Mouse (Mus musculus): ENCODE results near the gene Ddx39b. TPM values are rescaled to one million over a fixed set of nuclear protein-coding genes. Genes with fewer than 3 reads are reported as not detected.
"Not testable (repeated sequence)": the region's sequence is repeated elsewhere in the genome, so short reads cannot be mapped to it uniquely, and the experiment has no call there.

Ddx39b gene
- polyA plus RNA-seq, 1 experiment from 2014 or later, result 572 TPM

DNA sequence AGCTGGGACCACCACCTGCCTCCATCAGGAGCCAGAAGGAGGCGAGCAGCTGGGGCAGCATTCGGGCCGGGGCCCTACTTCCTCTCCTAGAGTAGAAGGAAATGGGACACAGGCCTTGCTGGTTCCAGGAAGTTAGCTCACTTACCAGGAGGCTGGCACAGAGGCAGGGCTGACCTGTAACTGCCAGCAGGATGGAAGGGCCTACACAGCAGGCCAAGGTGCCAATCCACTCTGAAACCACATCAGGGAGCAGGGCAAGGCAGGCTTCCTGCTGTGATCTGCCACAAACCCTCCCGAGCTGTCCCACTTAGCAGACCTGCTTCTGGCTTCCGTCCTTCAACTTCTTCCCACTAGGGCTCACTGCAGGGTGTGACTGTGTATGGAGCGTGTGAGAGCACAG is 19.2 kb upstream of the Ddx39b start:
- WGBS, result 80% methylated on average over 6 of the region's 6 CpGs
- no peak overlapping the region for H3K4me2 ChIP-seq (replicated peaks)
- H3K27ac ChIP-seq, result no peak overlapping the region
- ATAC-seq (ENCODE audit: insufficient number of reproducible peaks, insufficient read depth, low FRiP score, low TSS enrichment), result no peak
- no peak overlapping the region for H3K9ac ChIP-seq
- H3K27me3 ChIP-seq, result no peaks in the 10 kb centered on the region
- peaks cover 39% of the 10 kb centered on the region for H3K36me3 ChIP-seq
- H3K9me3 ChIP-seq, result no peaks in the 10 kb centered on the region
- H3K4me1 ChIP-seq, result no peaks in the 10 kb centered on the region
- H3K4me3 ChIP-seq, result no peak overlapping the region

DNA sequence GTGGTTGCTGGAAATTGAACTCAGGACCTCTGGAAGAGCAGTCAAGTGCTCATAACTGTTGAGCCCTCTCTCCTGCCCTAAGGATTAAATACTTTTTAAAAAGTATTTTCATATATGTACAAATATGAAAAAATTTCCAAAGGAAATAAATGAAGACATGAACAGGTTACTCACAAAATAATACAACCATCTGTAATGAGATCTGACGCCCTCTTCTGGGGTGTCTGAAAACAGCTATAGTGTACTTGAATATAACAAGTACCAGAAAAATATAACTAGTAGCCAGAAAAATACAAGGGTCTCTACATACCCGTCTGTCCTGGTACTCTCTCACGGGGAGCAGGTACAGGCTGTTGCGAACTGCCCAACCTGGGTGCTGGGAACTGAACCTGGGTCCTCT is 16.9 kb upstream of the Ddx39b start:
- peaks cover 57% of the 10 kb centered on the region for H3K36me3 ChIP-seq
- ATAC-seq (ENCODE audit: insufficient number of reproducible peaks, insufficient read depth, low FRiP score, low TSS enrichment), result no peak
- no peak overlapping the region for H3K4me3 ChIP-seq
- H3K4me2 ChIP-seq (replicated peaks), result no peak overlapping the region
- H3K9me3 ChIP-seq, result no peaks in the 10 kb centered on the region
- no peak overlapping the region for H3K27ac ChIP-seq
- no peak overlapping the region for H3K9ac ChIP-seq
- over 99% methylated on average over 4 of the region's 4 CpGs for WGBS
- H3K27me3 ChIP-seq, result no peaks in the 10 kb centered on the region
- H3K4me1 ChIP-seq, result no peaks in the 10 kb centered on the region

DNA sequence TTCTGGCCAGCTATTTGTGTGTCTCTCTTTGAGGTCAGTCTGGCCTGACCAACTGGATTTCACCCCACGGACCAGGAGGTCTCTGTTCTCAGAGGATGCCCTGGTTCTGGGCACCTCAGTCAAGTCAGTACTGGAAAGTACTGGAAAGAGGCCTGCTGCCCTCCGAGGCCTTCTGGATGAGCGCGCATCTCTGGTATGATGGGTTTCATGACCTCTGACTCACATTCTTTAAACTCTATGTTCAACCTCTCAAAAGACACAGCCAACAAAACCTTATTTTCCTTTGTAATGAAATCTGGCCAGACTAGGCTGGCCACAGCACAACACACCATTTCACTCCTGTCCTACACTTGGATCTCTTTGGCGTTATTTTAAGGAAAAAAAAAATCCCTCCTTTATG is 16.1 kb upstream of the Ddx39b start:
- no peaks in the 10 kb centered on the region for H3K9me3 ChIP-seq
- no peaks in the 10 kb centered on the region for H3K4me1 ChIP-seq
- H3K27ac ChIP-seq, result no peak overlapping the region
- H3K36me3 ChIP-seq, result peaks cover 57% of the 10 kb centered on the region
- H3K4me3 ChIP-seq, result no peak overlapping the region
- ATAC-seq (ENCODE audit: insufficient number of reproducible peaks, insufficient read depth, low FRiP score, low TSS enrichment), result no peak
- 93% methylated on average over 5 of the region's 5 CpGs for WGBS
- H3K27me3 ChIP-seq, result no peaks in the 10 kb centered on the region
- no peak overlapping the region for H3K4me2 ChIP-seq (replicated peaks)
- H3K9ac ChIP-seq, result no peak overlapping the region

DNA sequence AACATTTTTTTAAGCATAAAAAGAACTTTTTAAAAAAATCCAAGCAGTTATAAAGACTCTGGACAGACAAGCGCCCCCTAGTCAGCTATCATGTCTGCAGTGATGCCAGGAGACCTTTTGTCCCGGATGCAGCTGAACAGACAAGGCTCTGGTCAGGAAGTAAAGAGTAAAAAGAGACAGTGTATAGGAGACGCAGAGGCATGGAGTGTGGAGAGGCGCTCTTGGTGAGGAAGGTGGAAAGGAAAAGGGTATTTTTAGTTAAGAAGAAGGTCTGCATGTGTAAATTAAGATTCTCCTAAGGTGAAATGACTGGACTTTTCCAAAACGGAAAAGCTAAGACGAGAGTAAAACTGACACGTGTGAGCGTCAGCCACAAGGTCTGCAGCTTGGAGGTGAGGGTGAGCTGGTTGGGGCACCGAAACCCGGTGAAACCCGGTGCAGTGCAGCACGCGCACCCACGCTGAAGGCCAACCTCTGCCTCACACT is 14.9 kb upstream of the Ddx39b start:
- WGBS, result 86% methylated on average over 14 of the region's 14 CpGs
- Histone ChIP-seq H3K27me3 (no peaks in the 10 kb centered on the region), H3K4me2 (replicated peaks) (no peak overlapping the region), H3K9ac (no peak overlapping the region), H3K27ac (no peak overlapping the region), H3K36me3 (peaks cover 57% of the 10 kb centered on the region), H3K4me1 (no peaks in the 10 kb centered on the region), H3K4me3 (no peak overlapping the region), H3K9me3 (no peaks in the 10 kb centered on the region)
- ATAC-seq (ENCODE audit: insufficient number of reproducible peaks, insufficient read depth, low FRiP score, low TSS enrichment), result no peak

DNA sequence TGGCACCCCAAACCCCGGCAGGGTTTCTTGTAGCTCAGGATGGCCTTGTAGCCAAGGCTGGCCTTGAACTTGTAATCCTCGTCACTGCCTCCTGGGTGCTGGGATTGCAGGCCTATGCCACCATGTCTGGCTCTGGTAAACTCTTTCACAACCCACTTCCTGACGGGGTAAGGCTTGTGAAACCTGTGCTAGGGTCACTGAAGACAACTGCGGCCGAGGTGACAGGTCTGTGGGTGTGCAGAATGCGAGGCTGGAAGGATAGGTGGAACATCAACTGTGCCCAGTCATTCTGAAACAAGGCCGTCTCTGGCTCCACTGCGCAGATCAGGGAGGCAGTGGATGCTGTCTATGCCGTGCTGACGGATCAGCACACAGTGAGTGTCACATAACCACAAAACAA is 10.5 kb upstream of the Ddx39b start:
- 92% methylated on average over 10 of the region's 10 CpGs for WGBS
- ATAC-seq (ENCODE audit: insufficient number of reproducible peaks, insufficient read depth, low FRiP score, low TSS enrichment), result no peak
- no peaks in the 10 kb centered on the region for H3K27me3 ChIP-seq
- H3K27ac ChIP-seq, result no peak overlapping the region
- no peak overlapping the region for H3K4me2 ChIP-seq (replicated peaks)
- H3K4me1 ChIP-seq, result peaks cover 26% of the 10 kb centered on the region; the same call in 1 of the 2 replicates
- H3K4me3 ChIP-seq, result no peak overlapping the region
- H3K9ac ChIP-seq, result no peak overlapping the region
- peaks cover 41% of the 10 kb centered on the region for H3K36me3 ChIP-seq
- H3K9me3 ChIP-seq, result no peaks in the 10 kb centered on the region

DNA sequence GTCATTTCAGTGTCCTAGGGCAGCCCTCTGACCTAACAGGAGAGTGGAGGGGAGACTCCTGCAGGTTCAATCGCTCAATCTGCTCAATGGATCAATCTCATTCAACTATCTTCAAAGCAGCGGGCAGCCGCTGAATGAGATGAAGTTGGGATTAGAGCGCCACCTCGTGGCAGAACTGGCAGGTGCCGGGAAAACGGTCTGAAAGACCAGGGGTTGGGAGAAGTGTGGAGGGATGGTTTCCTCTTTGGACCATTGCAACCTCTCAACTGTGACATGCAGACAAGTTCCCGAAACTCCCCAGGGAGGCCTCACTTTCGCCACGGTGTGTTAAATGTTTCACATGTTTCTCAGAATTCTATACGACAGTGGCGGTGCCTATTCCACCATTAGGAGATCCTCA is 9.5 kb upstream of the Ddx39b start:
- Histone ChIP-seq H3K4me3 (no peak overlapping the region), H3K36me3 (peaks cover 40% of the 10 kb centered on the region), H3K9ac (no peak overlapping the region), H3K4me2 (replicated peaks) (peak overlapping the region; percentile 12; the same call in 1 of the 2 replicates), H3K27ac (0 out of 2 replicates have a peak overlapping the region, but pooled peaks have one; percentile 36), H3K4me1 (peaks cover 32% of the 10 kb centered on the region; the same call in 1 of the 2 replicates), H3K27me3 (no peaks in the 10 kb centered on the region), H3K9me3 (no peaks in the 10 kb centered on the region)
- 12% methylated on average over 12 of the region's 12 CpGs for WGBS
- no peak for ATAC-seq (ENCODE audit: insufficient number of reproducible peaks, insufficient read depth, low FRiP score, low TSS enrichment)

DNA sequence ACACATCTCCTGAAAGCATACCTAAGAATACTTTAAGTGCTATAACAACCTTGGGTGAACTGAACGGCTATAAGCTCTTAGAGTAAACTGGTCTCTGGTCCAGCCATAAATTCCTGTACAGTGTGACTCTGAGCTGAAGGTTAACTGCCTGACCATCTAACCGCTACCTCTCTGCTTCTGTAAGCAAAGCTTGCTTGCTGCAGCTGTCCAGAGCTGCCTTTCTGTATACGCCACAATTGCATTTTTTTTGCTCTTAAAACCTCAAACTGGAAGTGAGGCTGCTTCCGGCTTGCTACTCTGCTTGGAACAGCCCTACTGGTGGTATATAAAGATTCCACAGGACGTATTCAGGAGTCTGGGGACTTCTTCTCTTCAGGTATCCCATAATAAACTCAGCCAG is 8.9 kb upstream of the Ddx39b start:
- Histone ChIP-seq H3K27ac (peak overlapping the region; percentile 51), H3K4me3 (no peak overlapping the region), H3K4me2 (replicated peaks) (no peak overlapping the region; the same call in 1 of the 2 replicates), H3K27me3 (no peaks in the 10 kb centered on the region), H3K9ac (no peak overlapping the region), H3K4me1 (peaks cover 32% of the 10 kb centered on the region; the same call in 1 of the 2 replicates), H3K9me3 (no peaks in the 10 kb centered on the region), H3K36me3 (peaks cover 35% of the 10 kb centered on the region)
- no peak for ATAC-seq (ENCODE audit: insufficient number of reproducible peaks, insufficient read depth, low FRiP score, low TSS enrichment)
- WGBS, result 87% methylated on average over 5 of the region's 5 CpGs

DNA sequence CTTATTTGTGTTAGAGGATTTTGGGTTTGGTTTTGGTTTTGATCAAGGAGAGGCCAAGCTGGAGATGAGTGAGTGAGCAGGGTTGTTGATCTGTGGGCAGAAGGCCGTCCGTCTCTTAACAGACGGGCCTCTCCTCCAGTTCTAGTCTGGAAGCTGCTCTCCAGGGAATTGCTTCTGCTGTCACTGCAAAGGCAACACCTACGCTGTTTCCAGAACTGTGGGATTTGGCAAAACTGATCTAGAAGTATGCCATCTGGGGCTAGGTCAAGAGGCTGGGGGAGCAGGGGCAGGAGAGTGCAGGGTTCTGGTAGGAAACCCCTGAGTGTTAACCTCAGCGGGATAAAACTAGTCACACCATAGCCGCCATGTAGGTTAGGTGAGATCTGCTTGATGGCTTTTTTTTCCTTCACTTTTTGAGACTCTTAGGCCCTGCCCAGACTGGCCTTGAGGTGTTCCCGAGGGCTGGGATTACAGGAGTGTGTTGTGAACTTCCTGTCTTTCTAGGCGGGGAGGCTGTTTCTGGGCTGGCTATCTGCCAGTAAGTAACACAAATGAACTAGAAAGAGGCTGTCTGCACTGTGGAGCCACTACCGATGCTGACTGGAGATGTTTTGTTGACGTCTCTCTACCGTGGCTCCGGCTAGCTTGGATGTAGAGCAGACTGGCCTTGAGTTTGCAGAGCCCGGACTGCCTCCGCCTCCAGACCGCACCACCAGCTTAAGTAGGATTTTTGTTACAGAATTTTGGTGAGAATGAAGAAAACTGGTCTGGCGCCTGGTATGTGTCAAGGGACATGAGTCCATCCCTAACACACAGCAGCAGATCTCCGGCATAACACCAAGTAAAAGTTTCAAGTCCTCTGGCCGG is 8.2 kb upstream of the Ddx39b start, which contains the start of gene Atp6v1g2:
TSS of gene Atp6v1g2 (plus strand) at position 547 of the 867 bp plus-strand sequence.
- H3K9ac ChIP-seq, result no peak within 1 kb of the TSS; the same call in none of the 2 replicates
- no peaks in the 10 kb centered on the region for H3K27me3 ChIP-seq
- ATAC-seq (ENCODE audit: insufficient number of reproducible peaks, insufficient read depth, low FRiP score, low TSS enrichment), result no peak
- peaks cover 32% of the 10 kb centered on the region; the same call in 1 of the 2 replicates for H3K4me1 ChIP-seq
- H3K27ac ChIP-seq, result peak within 1 kb of the TSS; percentile 51
- no peaks in the 10 kb centered on the region for H3K9me3 ChIP-seq
- peak within 1 kb of the TSS; percentile 85 for H3K4me2 ChIP-seq (replicated peaks)
- H3K4me3 ChIP-seq, result peak within 1 kb of the TSS; percentile 59; the same call in 1 of the 2 replicates
- H3K36me3 ChIP-seq, result peaks cover 28% of the 10 kb centered on the region
- 77% methylated on average over 18 of the region's 18 CpGs for WGBS

DNA sequence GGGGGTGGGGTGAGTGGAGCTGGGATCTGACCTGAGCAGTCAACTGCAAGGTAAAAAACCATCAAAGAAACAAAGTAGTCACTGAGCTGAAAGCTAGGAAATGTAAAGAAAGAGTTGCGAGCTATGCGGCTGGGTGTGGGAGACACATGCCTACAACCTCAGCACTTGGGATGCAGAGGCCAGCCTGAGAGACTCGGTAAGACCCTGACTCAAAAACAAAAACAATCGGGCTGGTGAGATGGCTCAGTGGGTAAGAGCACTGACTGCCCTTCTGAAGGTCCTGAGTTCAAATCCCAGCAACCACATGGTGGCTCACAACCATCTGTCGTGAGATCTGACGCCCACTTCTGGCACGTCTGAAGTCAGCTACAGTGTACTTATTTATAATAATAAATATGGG is 7.5 kb upstream of the Ddx39b start:
- ATAC-seq (ENCODE audit: insufficient number of reproducible peaks, insufficient read depth, low FRiP score, low TSS enrichment); H3K4me3 ChIP-seq; H3K9me3 ChIP-seq; H3K9ac ChIP-seq; H3K27me3 ChIP-seq: not testable (repeated sequence)
- Histone ChIP-seq H3K27ac (peak overlapping the region; percentile 51), H3K4me2 (replicated peaks) (peak overlapping the region; percentile 85), H3K36me3 (peaks cover 20% of the 10 kb centered on the region), H3K4me1 (peaks cover 32% of the 10 kb centered on the region; the same call in 1 of the 2 replicates)
- 83% methylated on average over 7 of the region's 7 CpGs for WGBS

DNA sequence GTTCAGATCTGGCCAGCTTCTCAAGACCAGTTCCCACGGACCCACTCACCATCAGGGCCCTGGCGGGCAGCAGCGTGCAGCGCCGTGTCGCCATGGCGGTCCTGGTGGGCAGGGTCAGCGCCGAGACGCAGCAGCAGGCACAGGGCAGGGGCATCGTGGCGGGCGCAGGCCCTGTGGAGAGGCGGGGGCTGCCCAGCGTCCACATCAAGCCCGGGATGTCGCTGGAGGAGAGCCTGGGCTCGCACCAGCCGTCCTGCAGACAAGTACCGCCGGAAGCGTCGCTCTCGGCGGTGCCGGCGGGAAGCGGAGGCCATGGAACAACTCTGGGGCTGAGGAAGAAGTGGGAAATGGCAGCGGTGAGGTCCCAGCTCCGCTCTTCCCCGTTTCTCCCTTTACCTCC is 6.6 kb upstream of the Ddx39b start:
- 12% methylated on average over 31 of the region's 31 CpGs for WGBS
- peak overlapping the region; percentile 91 for H3K9ac ChIP-seq
- ATAC-seq (ENCODE audit: insufficient number of reproducible peaks, insufficient read depth, low FRiP score, low TSS enrichment), result no peak
- H3K27me3 ChIP-seq, result no peaks in the 10 kb centered on the region
- peak overlapping the region; percentile 85 for H3K4me2 ChIP-seq (replicated peaks)
- H3K4me1 ChIP-seq, result peaks cover 32% of the 10 kb centered on the region; the same call in 1 of the 2 replicates
- H3K4me3 ChIP-seq, result peak overlapping the region; percentile 59
- no peaks in the 10 kb centered on the region for H3K9me3 ChIP-seq
- peaks cover 12% of the 10 kb centered on the region; the same call in 1 of the 2 replicates for H3K36me3 ChIP-seq
- H3K27ac ChIP-seq, result peak overlapping the region; percentile 97

DNA sequence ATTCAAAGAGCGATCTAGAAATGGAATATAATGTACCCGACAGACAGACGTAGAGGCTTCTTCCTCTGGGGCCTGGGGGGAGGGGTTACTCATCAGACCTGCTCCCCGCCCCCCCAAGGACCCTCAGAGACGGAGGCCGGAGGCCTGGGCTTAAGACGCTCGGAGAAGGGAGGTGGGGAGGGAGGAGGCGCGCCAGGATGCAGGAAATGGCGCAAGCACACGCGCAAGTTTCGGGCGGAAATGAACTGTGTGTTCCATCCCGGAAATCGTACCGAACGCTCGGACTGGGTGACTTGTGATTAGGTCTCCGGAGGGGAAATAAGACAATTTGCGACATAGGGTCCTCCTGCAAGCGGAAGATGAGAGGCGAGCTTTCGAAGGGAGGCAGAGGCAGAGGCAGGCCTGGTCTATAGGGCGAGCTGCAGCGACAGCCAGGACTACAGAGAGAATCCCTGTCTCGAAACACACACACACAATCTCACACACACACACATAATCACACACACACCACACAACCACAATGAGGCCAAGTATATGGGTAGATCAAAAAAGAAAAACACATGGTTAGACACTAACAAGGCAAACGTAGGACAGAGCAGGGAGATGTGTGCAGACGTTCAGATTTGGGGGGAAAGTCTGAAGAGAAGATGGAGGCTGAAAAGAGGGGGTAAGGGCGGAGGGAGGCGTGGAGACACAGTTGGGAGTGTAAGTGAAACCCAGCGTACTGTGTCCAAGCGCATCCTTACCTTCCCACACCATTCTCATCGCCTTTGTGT is 5.7 kb upstream of the Ddx39b start, which contains the start of gene Nfkbil1:
TSS of gene Nfkbil1 (minus strand) at position 179 of the 776 bp plus-strand sequence.
- peak; percentile 73 for ATAC-seq (ENCODE audit: insufficient number of reproducible peaks, insufficient read depth, low FRiP score, low TSS enrichment)
- H3K27me3 ChIP-seq, result no peaks in the 10 kb centered on the region
- no peaks in the 10 kb centered on the region for H3K9me3 ChIP-seq
- H3K4me2 ChIP-seq (replicated peaks), result peak within 1 kb of the TSS; percentile 85
- WGBS, result under 1% methylated on average over 35 of the region's 35 CpGs
- H3K36me3 ChIP-seq, result peaks cover 5% of the 10 kb centered on the region; the same call in 1 of the 2 replicates
- peaks cover 38% of the 10 kb centered on the region; the same call in 1 of the 2 replicates for H3K4me1 ChIP-seq
- H3K4me3 ChIP-seq, result peak within 1 kb of the TSS; percentile 59
- peak within 1 kb of the TSS; percentile 97 for H3K27ac ChIP-seq
- H3K9ac ChIP-seq, result peak within 1 kb of the TSS; percentile 91
